Mouse (Mus musculus) fibroblast of lung, adult 2 months (primary cell): ENCODE results near the gene Olfr1014.

ENCODE experiments used
- DNase-seq: peaks from one replicate; pipeline ENCODE4 v3.0.0-alpha.2; 2011; ENCODE audit warnings: low read depth

Gene Olfr1014

GRCm38 (mm10) chr2:85772413-85772812 lies at the start of gene Olfr1014:
TSS of gene Olfr1014 (plus strand) at chr2:85772713.
- DNase-seq, result no peak

- no peak for DNase-seq
Measured at GRCm38 (mm10) chr2:85725793-85726192, 46.7 kb upstream of the Olfr1014 start.

GRCm38 (mm10) chr2:85753822-85754221 lies 18.7 kb upstream of the Olfr1014 start:
- DNase-seq, result no peak

GRCm38 (mm10) chr2:85762666-85763065 lies 9.8 kb upstream of the Olfr1014 start, which contains the start of gene Olfr1012:
TSS of gene Olfr1012 (minus strand) at chr2:85762766.
- DNase-seq, result no peak

- DNase-seq, result no peak
Measured at GRCm38 (mm10) chr2:85766798-85767197, 5.7 kb upstream of the Olfr1014 start, which contains the start of gene Olfr1013. TSS of gene Olfr1013 (plus strand) at chr2:85767098.

- DNase-seq, result no peak
Measured at GRCm38 (mm10) chr2:85781717-85782116, 9.2 kb downstream of the Olfr1014 start, which contains the start of gene Olfr1015. TSS of gene Olfr1015 (plus strand) at chr2:85782017.

- DNase-seq, result no peak
Measured at GRCm38 (mm10) chr2:85792331-85792730, 19.8 kb downstream of the Olfr1014 start.

GRCm38 (mm10) chr2:85802444-85802843 lies 29.9 kb downstream of the Olfr1014 start, which contains the start of gene Olfr1016:
TSS of gene Olfr1016 (minus strand) at chr2:85802544.
- DNase-seq, result no peak

- no peak for DNase-seq
Measured at GRCm38 (mm10) chr2:85804501-85804900, 32.0 kb downstream of the Olfr1014 start.

- no peak for DNase-seq
Measured at GRCm38 (mm10) chr2:85818179-85818578, 45.7 kb downstream of the Olfr1014 start, which contains the start of gene Olfr1018. TSS of gene Olfr1018 (plus strand) at chr2:85818479.
